Mouse (Mus musculus) CH12.LX (cell line): ENCODE results near the gene Slc25a18.

Experiments
- CTCF ChIP-seq, 2 experiments: IDR thresholded peaks in 1 of 2; conservative IDR thresholded peaks in 1 of 2; 2 replicates each; pipeline ENCODE4 v1.5.1; 2011 to 2012; ENCODE audit warnings: low read depth in 2 of 2, low read length in 2 of 2, improper control_type of control experiment in 1 of 2, inconsistent platforms in 1 of 2, mild to moderate bottlenecking in 1 of 2, moderate library complexity in 1 of 2
- E2F4 ChIP-seq: IDR thresholded peaks from 2 replicates; pipeline ENCODE4 v1.6.1; 2011; ENCODE audit warnings: low read depth, low read length, improper control_type of control experiment; ENCODE audit not compliant: insufficient replicate concordance
- JUND ChIP-seq: conservative IDR thresholded peaks from 2 replicates; pipeline ENCODE4 v1.6.1; 2011; ENCODE audit warnings: low read depth, low read length, improper control_type of control experiment
- KAT2A ChIP-seq: IDR thresholded peaks from 2 replicates; pipeline ENCODE4 v1.6.1; 2012; ENCODE audit warnings: low read length, improper control_type of control experiment, inconsistent platforms; ENCODE audit not compliant: insufficient replicate concordance
- MAFK ChIP-seq: IDR thresholded peaks from 2 replicates; pipeline ENCODE4 v1.6.1; 2011; ENCODE audit warnings: low read length, improper control_type of control experiment; ENCODE audit not compliant: insufficient replicate concordance
- MAX ChIP-seq: IDR thresholded peaks from 2 replicates; pipeline ENCODE4 v1.6.1; 2011; ENCODE audit warnings: low read length, improper control_type of control experiment
- POLR2A ChIP-seq: IDR thresholded peaks from 2 replicates; pipeline ENCODE4 v1.6.1; 2011; ENCODE audit warnings: low read depth, mild to moderate bottlenecking, improper control_type of control experiment, low read length
- TBP ChIP-seq: conservative IDR thresholded peaks from 2 replicates; pipeline ENCODE4 v1.6.1; 2011; ENCODE audit warnings: low read depth, low read length, improper control_type of control experiment
- ZC3H11A ChIP-seq: IDR thresholded peaks from 2 replicates; pipeline ENCODE4 v1.6.1; 2012; ENCODE audit warnings: low read depth, mild to moderate bottlenecking, inconsistent platforms, low read length, improper control_type of control experiment
- ZMIZ1 ChIP-seq: IDR thresholded peaks from 2 replicates; pipeline ENCODE4 v1.6.1; 2012; ENCODE audit warnings: low read depth, mild to moderate bottlenecking, inconsistent platforms, low read length, improper control_type of control experiment

DNA sequence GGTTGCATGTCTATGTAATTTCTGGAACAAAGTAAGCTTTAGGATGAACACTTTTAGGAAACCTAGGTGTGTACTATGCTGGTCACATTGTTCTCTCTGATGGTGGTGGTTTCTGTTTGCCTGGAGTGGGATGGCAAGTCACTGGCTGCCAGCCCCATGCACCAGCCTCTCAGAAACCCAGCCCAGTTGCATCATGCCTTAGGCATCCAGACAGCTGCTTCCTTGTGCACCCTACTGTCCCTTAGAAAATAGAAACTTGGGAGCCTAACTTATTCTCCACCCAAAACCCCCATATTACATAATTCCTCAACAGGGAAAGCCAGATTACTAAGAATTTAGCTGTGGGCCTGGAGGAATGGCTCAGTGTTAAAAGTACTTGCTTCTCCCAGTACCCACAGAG, 1.4 kb upstream of the Slc25a18 start:
- no peak for TF ChIP-seq JUND
- TF ChIP-seq POLR2A, result no peak
- TF ChIP-seq KAT2A, result no peak
- no peak for TF ChIP-seq E2F4
- no peak for TF ChIP-seq CTCF (conservative IDR thresholded peaks at IDR 0.05 in 1 of 2, IDR thresholded peaks at IDR 0.05 in 1 of 2; ENCODE audit: low read depth in 2 of 2, low read length in 2 of 2)
- TF ChIP-seq TBP, result no peak
- no peak for TF ChIP-seq MAFK
- no peak for TF ChIP-seq ZMIZ1
- TF ChIP-seq ZC3H11A, result no peak
- TF ChIP-seq MAX, result no peak
